Mouse (Mus musculus) ES-E14 (cell line): Measurements from ENCODE around the gene Arhgef39. TPM values are rescaled to one million over a fixed set of nuclear protein-coding genes. Genes with fewer than 3 reads are reported as not detected.

ENCODE experiments used
- DNase-seq: peaks from one replicate; pipeline ENCODE4 v3.0.0-alpha.2; 2013; ENCODE audit warnings: low read depth, low spot score
- H3K27ac ChIP-seq: 2 replicates; pipeline ENCODE4 v1.5.1; 2012; ENCODE audit warnings: low read depth, mild to moderate bottlenecking, low read length, moderate library complexity, mixed read lengths; ENCODE audit not compliant: poor library complexity, insufficient read depth, severe bottlenecking
- H3K36me3 ChIP-seq: 2 replicates; pipeline ENCODE4 v1.6.1; 2012; ENCODE audit warnings: mild to moderate bottlenecking, low read length, moderate library complexity, mixed read lengths; ENCODE audit not compliant: control insufficient read depth, poor library complexity, insufficient read depth, severe bottlenecking
- H3K4me1 ChIP-seq, 2 experiments: fragments of 150-350 bp in 1 of 2; sonication (generic) in 1 of 2; 2 replicates each; pipeline ENCODE4 v1.6.1; 2012; ENCODE audit warnings: low read length in 2 of 2, mild to moderate bottlenecking in 1 of 2, mixed read lengths in 1 of 2; ENCODE audit not compliant: control insufficient read depth in 2 of 2, insufficient read depth in 2 of 2, poor library complexity in 1 of 2
- H3K4me3 ChIP-seq, 2 experiments: fragments of 150-350 bp in 1 of 2; sonication (generic) in 1 of 2; 2 replicates each; pipeline ENCODE4 v1.5.1; 2012; ENCODE audit warnings: low read length in 2 of 2, low read depth in 1 of 2, mild to moderate bottlenecking in 1 of 2, mixed read lengths in 1 of 2; ENCODE audit not compliant: insufficient read depth in 1 of 2, poor library complexity in 1 of 2, severe bottlenecking in 1 of 2
- H3K9ac ChIP-seq: 2 replicates; pipeline ENCODE4 v1.6.1; 2012; ENCODE audit warnings: low read depth, mild to moderate bottlenecking, low read length, mixed read lengths; ENCODE audit not compliant: poor library complexity, insufficient read depth, severe bottlenecking
- H3K9me3 ChIP-seq: fragments of 150-350 bp; sonication (generic); 2 replicates; pipeline ENCODE4 v1.6.1; 2012; ENCODE audit warnings: low read depth, mild to moderate bottlenecking, low read length; ENCODE audit not compliant: control insufficient read depth, insufficient read depth
- CHD2 ChIP-seq: IDR thresholded peaks from 2 replicates; pipeline ENCODE4 v1.6.1; 2014; ENCODE audit warnings: mild to moderate bottlenecking, low read depth, low read length, inconsistent platforms
- HCFC1 ChIP-seq: IDR thresholded peaks from 2 replicates; pipeline ENCODE4 v1.6.1; 2012; ENCODE audit warnings: low read length, inconsistent platforms, borderline replicate concordance; ENCODE audit not compliant: insufficient read depth
- MAFK ChIP-seq: IDR thresholded peaks from 2 replicates; pipeline ENCODE4 v1.6.1; 2014; ENCODE audit warnings: mild to moderate bottlenecking, low read depth, low read length, inconsistent platforms; ENCODE audit not compliant: insufficient read depth
- ZC3H11A ChIP-seq: IDR thresholded peaks from 2 replicates; pipeline ENCODE4 v1.6.1; 2012; ENCODE audit warnings: low read depth, mild to moderate bottlenecking, inconsistent platforms, low read length, borderline replicate concordance
- ZNF384 ChIP-seq: IDR thresholded peaks from 2 replicates; pipeline ENCODE4 v1.6.1; 2012; ENCODE audit warnings: low read depth, low read length, inconsistent platforms
- in situ Hi-C, 2 experiments: fragments of 600-800 bp; cut with MboI; formaldehyde crosslinking; loops; one replicate each; pipeline ENCODE4 v1.15.1; 2025; ENCODE audit warnings: low sequenced_read_pairs in 2 of 2, inconsistent platforms in 1 of 2; ENCODE audit not compliant: unreplicated experiment in 2 of 2
- total RNA-seq: library from RNA; depleted of rRNA; stranded (reverse); fragments of 300-350 nt; gene quantifications from 2 replicates; pipeline ENCODE4 v1.2.3, GENCODE M21; 2012

The Arhgef39 gene
- total RNA-seq, 1 experiment, result 32.1 TPM

GRCm38 (mm10) chr4:43498983-43499382, 512 bp downstream of the Arhgef39 start:
- Histone ChIP-seq H3K27ac (no peak overlapping the region), H3K9me3 (no peaks in the 10 kb centered on the region), H3K4me1 (peaks cover 0 to 12% of the 10 kb centered on the region in 2 experiments; a peak in 1 of 4 replicates), H3K36me3 (peaks cover 18% of the 10 kb centered on the region), H3K9ac (peak overlapping the region; percentile 84), H3K4me3 (peak overlapping the region; percentile 70 to 79)
- no peak for DNase-seq
- in situ Hi-C loops, result no loop called here
- TF ChIP-seq ZNF384, result no peak
- TF ChIP-seq CHD2, result no peak
- TF ChIP-seq MAFK, result no peak

GRCm38 (mm10) chr4:43497946-43498345, 1.5 kb downstream of the Arhgef39 start:
- Histone ChIP-seq H3K9me3 (no peaks in the 10 kb centered on the region), H3K27ac (no peak overlapping the region), H3K9ac (no peak overlapping the region), H3K4me3 (no peak overlapping the region), H3K36me3 (peaks cover 18% of the 10 kb centered on the region), H3K4me1 (peaks cover 0 to 12% of the 10 kb centered on the region in 2 experiments; a peak in 1 of 4 replicates)
- TF ChIP-seq HCFC1 (no peak), ZC3H11A (no peak), MAFK (no peak), ZNF384 (no peak), CHD2 (no peak)
- in situ Hi-C loops, result no loop called here
- no peak for DNase-seq

- no peak for DNase-seq
- TF ChIP-seq CHD2 (no peak), MAFK (no peak), HCFC1 (no peak), ZNF384 (no peak), ZC3H11A (no peak)
- Histone ChIP-seq H3K4me3 (no peak overlapping the region), H3K9ac (no peak overlapping the region; the same call in 1 of the 2 replicates), H3K27ac (no peak overlapping the region), H3K36me3 (peaks cover 18% of the 10 kb centered on the region), H3K9me3 (no peaks in the 10 kb centered on the region), H3K4me1 (peaks cover 0 to 12% of the 10 kb centered on the region in 2 experiments; a peak in 1 of 4 replicates)
- in situ Hi-C loops, result no loop called here
Measured at GRCm38 (mm10) chr4:43497405-43497804, 2.1 kb downstream of the Arhgef39 start.

GRCm38 (mm10) chr4:43496587-43496986, 2.9 kb downstream of the Arhgef39 start:
- peaks cover 0 to 10% of the 10 kb centered on the region in 2 experiments; a peak in 1 of 4 replicates for H3K4me1 ChIP-seq

GRCm38 (mm10) chr4:43493846-43494240, 5.7 kb downstream of the Arhgef39 start:
- peaks cover 18% of the 10 kb centered on the region for H3K36me3 ChIP-seq
- peak overlapping the region; percentile 75 for H3K4me3 ChIP-seq
- in situ Hi-C loops, result no loop called here
- peak overlapping the region; percentile 88 for H3K9ac ChIP-seq
- no peak for DNase-seq
- TF ChIP-seq HCFC1 (no peak), MAFK (no peak)
- H3K27ac ChIP-seq, result no peak overlapping the region
- peaks cover 0 to 10% of the 10 kb centered on the region in 2 experiments; a peak in 1 of 4 replicates for H3K4me1 ChIP-seq
- no peaks in the 10 kb centered on the region for H3K9me3 ChIP-seq

More at GRCm38 (mm10) chr4:43496587-43496986, 2.9 kb downstream of the Arhgef39 start:
- in situ Hi-C loops, result no loop called here
- Histone ChIP-seq H3K36me3 (peaks cover 18% of the 10 kb centered on the region), H3K9ac (no peak overlapping the region), H3K9me3 (no peaks in the 10 kb centered on the region), H3K27ac (no peak overlapping the region), H3K4me3 (no peak overlapping the region)
- no peak for TF ChIP-seq MAFK
- TF ChIP-seq HCFC1, result no peak
- DNase-seq, result no peak
